Mouse (Mus musculus): Measurements from ENCODE around the gene E2f2. TPM values are rescaled to one million over a fixed set of nuclear protein-coding genes. Genes with fewer than 3 reads are reported as not detected.

The E2f2 gene
- total RNA-seq, 1 experiment from 2014 or later: 7.1 TPM

DNA sequence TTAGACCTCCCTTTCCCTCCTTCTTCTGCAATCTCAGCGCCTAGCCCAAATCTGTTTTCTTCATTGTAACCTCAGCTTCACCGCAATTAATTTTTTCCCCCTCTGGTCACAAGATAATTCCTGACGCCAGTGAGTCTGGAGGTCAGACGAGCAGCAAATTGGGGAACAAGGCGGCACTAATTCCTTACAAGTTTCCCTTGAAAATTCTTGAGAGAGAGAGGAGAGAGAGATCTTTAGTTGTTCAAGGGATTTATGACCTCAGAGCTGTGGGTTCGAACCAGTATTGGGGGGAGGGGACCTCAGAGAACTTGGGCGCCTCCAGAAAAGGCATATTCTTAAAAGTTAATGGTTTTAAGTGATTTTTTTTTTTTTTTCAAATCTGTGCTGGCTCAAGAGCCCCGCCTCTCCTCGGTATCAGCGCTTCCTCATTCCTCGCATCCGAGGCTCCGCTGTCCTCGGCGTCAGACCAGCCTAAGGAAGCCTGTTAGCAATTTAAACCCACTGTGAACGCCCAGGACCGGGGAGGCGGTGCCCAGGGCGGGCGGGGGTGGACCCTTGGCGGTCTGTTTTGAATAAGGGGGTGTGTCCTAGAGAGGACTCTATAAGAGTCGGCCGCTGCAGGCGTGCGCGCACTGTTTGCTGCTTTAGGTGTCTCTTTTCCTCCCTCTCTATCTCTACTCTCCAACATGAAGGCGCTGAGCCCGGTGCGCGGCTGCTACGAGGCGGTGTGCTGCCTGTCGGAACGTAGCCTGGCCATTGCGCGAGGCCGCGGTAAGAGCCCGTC lies 28.8 kb upstream of the E2f2 start, which contains the start of gene Id3:
Gene Id3 (plus strand): TSS at position 305 of the 784 bp plus-strand sequence.
- peak; percentile 71 to 77 for ATAC-seq (replicated peaks in 1 of 2; ENCODE audit: insufficient read depth in 1 of 2, low FRiP score in 2 of 2, low TSS enrichment in 1 of 2, low read depth in 1 of 2, poor library complexity in 2 of 2, severe bottlenecking in 2 of 2)

DNA sequence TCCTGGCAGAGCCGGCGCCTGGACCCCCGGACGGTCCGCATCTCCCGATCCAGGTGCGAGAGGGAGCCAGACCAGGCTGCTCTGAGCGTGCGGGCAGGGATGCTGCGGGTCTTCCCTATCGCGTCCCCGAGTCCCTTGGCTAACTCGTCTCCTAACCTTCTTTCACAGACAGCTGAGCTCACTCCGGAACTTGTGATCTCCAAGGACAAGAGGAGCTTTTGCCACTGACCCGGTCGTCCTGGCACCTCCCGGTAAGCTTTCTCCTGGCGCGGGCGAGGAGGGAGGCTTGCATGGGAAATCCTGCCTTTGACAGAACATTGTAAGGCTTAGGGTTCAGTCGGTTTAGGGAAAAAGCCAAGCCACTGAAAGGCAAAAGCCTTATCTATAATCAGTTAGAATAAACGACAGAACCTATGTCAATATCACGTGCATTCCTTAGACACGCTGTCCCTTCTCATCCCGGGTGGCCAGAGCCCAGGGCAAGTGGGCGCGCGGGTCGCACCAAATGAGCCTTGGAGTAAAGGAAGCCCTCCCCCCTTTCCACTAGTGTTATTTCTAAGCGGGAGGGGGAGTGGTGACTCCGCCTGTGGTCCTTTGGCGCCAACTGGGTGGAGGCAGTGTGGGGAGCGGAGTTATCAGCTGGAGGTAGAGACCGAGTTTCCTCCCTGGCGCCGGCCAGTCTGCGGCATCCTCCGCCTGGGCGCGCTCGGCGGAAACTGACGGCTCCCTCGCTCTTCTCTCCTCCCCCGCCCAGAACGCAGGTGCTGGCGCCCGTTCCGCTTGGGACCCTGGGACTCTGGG lies 27.9 kb upstream of the E2f2 start:
- peak; percentile 30 to 35; a peak in 2 of 4 replicates for ATAC-seq (replicated peaks in 1 of 2; ENCODE audit: insufficient read depth in 1 of 2, low FRiP score in 2 of 2, low TSS enrichment in 1 of 2, low read depth in 1 of 2, poor library complexity in 2 of 2, severe bottlenecking in 2 of 2)

GRCm38 (mm10) chr4:136144927-136145292 lies 27.3 kb upstream of the E2f2 start:
- no peak for ATAC-seq (replicated peaks in 1 of 2; ENCODE audit: insufficient read depth in 1 of 2, low FRiP score in 2 of 2, low TSS enrichment in 1 of 2, low read depth in 1 of 2, poor library complexity in 2 of 2, severe bottlenecking in 2 of 2)

DNA sequence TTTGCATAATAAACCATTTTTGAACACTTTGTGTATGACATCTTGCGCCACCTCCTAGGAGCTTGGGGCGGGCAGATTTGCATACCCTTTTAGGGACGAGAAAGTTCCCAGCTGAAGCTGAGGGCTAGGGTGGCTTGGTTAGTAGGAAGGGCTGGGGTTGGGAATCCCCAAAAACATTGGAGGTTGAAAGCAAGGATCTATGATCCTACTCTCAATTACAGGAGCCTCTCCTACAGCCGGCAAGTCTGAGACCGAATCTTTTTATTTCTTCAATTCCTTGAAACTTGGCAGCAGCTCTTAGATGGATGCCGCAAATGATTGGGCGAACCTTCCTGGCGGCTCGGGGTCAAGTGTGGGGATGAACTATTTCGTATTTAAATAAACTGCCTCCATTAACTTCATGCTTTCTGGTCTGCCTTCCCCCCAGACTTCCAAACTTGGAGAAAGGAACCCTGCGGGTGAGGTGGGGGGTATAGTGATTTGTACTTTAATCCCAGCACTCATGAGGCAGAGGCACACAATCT lies 26.8 kb upstream of the E2f2 start:
- ATAC-seq (replicated peaks in 1 of 2; ENCODE audit: insufficient read depth in 1 of 2, low FRiP score in 2 of 2, low TSS enrichment in 1 of 2, low read depth in 1 of 2, poor library complexity in 2 of 2, severe bottlenecking in 2 of 2): no peak

DNA sequence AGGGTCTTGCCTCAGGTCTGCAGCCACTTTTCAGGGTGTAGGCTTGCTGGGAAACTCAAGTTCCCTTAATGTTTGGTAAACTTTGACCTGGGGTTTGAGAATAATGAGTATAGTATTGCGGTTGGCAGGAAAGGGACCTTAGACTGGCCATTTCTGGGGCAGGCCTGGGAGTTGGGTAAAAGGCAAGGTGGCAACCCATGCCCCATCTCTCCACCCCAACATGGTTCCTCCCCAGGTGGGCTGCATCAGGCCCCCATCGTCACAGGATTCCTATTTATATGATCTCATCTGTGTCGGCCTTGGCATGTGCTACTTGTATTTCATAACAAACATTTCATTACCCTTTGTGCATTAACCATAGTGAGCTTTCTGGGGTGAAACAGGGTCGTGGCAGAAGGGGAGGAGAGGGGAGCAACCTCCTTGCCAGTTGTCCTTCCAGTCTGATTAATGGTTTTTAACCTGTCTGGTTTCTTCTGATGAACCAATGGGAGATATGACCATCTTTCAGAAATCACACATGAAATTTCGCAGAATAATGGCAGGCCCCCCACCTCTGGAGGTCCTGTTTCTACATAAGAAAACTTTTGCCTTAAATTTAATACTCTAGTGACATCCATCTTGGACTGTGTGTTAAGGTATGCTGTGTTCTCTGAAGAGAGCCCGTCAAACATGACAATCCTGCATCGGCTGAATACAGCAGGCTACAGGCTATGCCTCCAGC lies 26.0 kb upstream of the E2f2 start:
- no peak for ATAC-seq (replicated peaks in 1 of 2; ENCODE audit: insufficient read depth in 1 of 2, low FRiP score in 2 of 2, low TSS enrichment in 1 of 2, low read depth in 1 of 2, poor library complexity in 2 of 2, severe bottlenecking in 2 of 2)

GRCm38 (mm10) chr4:136146712-136147154 lies 25.5 kb upstream of the E2f2 start:
- ATAC-seq (replicated peaks in 1 of 2; ENCODE audit: insufficient read depth in 1 of 2, low FRiP score in 2 of 2, low TSS enrichment in 1 of 2, low read depth in 1 of 2, poor library complexity in 2 of 2, severe bottlenecking in 2 of 2): no peak

DNA sequence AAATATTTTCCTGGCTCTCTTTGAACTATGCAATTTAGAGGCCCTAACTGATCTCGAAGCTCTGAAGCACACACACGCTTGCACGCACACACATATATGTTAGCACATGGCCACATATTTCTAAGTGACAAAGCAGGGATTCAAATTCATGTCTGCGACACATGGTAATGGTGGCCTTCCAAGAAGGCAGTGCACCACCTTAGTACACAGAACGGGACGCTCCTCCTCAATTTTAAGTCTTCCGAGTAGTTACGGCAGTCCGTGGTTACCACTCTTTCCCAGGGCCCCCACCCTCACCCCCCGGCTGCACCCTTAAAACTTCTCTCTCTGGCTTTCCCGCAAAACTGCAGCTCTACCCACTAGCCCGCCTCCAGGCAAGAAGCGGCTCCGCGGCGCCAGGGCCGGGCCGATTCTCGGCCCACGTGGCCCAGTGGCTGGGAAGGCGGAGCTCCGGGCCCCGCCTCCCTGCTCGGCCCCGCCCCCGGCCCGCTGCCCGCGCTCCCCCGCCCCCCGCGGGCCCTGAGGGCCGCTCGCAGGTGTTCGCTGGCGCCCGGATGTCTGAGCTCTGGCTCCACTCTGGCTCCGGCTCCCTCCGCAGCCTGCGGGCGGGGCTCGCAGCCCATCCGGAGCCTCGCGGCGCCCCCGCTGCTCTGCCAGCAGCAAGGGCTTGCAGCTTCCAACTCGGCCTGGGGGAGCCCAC lies 24.6 kb upstream of the E2f2 start:
- ATAC-seq (replicated peaks in 1 of 2; ENCODE audit: insufficient read depth in 1 of 2, low FRiP score in 2 of 2, low TSS enrichment in 1 of 2, low read depth in 1 of 2, poor library complexity in 2 of 2, severe bottlenecking in 2 of 2): peak; percentile 48 to 52

GRCm38 (mm10) chr4:136148342-136149044 lies 23.7 kb upstream of the E2f2 start:
- ATAC-seq (replicated peaks in 1 of 2; ENCODE audit: insufficient read depth in 1 of 2, low FRiP score in 2 of 2, low TSS enrichment in 1 of 2, low read depth in 1 of 2, poor library complexity in 2 of 2, severe bottlenecking in 2 of 2): no peak

DNA sequence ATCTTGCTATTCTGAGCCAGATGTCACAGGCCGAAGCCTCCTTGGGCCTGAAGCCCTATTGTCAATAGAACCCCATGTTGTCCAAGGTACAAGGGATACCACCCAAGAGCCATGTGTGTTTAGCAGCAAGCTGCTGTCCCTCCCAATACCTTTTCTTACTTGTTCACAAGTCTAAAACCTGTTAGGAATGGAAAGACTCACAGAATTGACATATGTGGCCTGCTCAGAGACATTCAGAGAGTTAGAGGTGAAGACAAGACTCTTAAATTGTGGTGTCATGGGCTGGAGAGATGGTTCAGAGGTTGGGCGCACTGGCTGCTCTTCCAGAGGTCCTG lies 23.2 kb upstream of the E2f2 start:
- ATAC-seq (replicated peaks in 1 of 2; ENCODE audit: insufficient read depth in 1 of 2, low FRiP score in 2 of 2, low TSS enrichment in 1 of 2, low read depth in 1 of 2, poor library complexity in 2 of 2, severe bottlenecking in 2 of 2): no peak

- ATAC-seq (replicated peaks in 1 of 2; ENCODE audit: insufficient read depth in 1 of 2, low FRiP score in 2 of 2, low TSS enrichment in 1 of 2, low read depth in 1 of 2, poor library complexity in 2 of 2, severe bottlenecking in 2 of 2): no peak
Observed at GRCm38 (mm10) chr4:136149734-136150133, 22.5 kb upstream of the E2f2 start.

DNA sequence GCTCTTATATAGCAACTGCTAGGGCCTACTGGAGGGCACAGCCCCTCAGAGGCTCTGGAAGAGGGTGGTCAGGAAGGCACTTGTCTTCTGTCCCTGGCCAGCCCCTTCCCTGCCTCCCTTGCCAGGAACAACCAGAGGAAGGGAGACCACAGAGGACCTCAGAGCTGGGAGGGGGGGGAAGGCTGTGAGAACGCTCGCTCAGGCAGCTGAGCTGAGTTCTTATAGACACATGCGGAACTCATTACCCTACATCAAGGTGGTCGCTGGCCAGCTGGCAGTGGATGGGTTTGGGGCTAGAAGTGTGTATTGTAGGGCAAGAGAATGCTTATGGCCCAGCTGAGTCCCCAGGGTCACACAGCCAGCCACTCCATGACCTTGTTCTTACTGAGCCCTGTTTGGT lies 21.6 kb upstream of the E2f2 start:
- ATAC-seq (replicated peaks in 1 of 2; ENCODE audit: insufficient read depth in 1 of 2, low FRiP score in 2 of 2, low TSS enrichment in 1 of 2, low read depth in 1 of 2, poor library complexity in 2 of 2, severe bottlenecking in 2 of 2): no peak

GRCm38 (mm10) chr4:136152821-136153220 lies 19.4 kb upstream of the E2f2 start:
- ATAC-seq (replicated peaks in 1 of 2; ENCODE audit: insufficient read depth in 1 of 2, low FRiP score in 2 of 2, low TSS enrichment in 1 of 2, low read depth in 1 of 2, poor library complexity in 2 of 2, severe bottlenecking in 2 of 2): no peak

DNA sequence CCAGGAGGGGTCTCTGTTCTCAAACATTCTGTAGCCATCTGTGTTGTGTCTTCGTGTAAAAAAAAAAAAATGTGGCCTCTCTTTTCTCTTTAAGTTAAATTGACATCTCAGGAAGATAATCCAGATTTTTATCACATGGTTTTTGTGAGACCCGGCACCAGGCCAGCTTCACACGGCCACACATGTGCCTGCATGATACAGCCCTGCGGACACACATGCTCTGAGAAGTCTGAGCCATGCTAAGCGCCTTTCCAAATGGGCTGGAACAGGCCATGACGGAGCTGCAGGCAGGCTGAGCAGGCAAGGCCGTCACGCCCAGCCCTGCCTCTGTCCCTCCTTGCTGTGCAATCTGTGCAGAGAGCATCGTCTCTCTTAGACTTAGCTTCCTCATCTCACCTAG lies 17.7 kb upstream of the E2f2 start:
- ATAC-seq (replicated peaks in 1 of 2; ENCODE audit: insufficient read depth in 1 of 2, low FRiP score in 2 of 2, low TSS enrichment in 1 of 2, low read depth in 1 of 2, poor library complexity in 2 of 2, severe bottlenecking in 2 of 2): no peak

GRCm38 (mm10) chr4:136158498-136158897 lies 13.7 kb upstream of the E2f2 start:
- ATAC-seq (replicated peaks in 1 of 2; ENCODE audit: insufficient read depth in 1 of 2, low FRiP score in 2 of 2, low TSS enrichment in 1 of 2, low read depth in 1 of 2, poor library complexity in 2 of 2, severe bottlenecking in 2 of 2): no peak

- ATAC-seq (replicated peaks in 1 of 2; ENCODE audit: insufficient read depth in 1 of 2, low FRiP score in 2 of 2, low TSS enrichment in 1 of 2, low read depth in 1 of 2, poor library complexity in 2 of 2, severe bottlenecking in 2 of 2): peak; percentile 78 to 88
Observed at GRCm38 (mm10) chr4:136159802-136160397, 12.3 kb upstream of the E2f2 start.

DNA sequence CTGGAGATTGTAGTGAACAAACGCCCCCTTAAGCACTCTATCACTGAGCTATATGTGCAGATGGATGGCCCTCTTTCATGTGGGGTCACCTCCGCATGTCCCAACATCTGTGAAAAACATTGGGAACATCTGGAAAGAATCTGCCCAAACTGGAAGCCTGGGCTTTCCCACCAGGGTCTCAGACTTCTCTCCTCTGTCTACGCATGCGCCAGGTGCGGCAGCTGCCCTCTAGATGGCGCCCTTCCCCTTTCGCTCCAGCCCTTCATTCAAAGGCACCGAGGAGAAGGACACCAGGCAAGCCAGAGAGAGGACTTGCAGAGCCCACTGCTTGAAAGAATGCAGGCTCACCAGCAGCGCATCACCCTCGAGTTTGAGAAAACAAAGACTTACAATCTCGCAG lies 8.7 kb upstream of the E2f2 start:
- ATAC-seq (replicated peaks in 1 of 2; ENCODE audit: insufficient read depth in 1 of 2, low FRiP score in 2 of 2, low TSS enrichment in 1 of 2, low read depth in 1 of 2, poor library complexity in 2 of 2, severe bottlenecking in 2 of 2): peak; percentile 69 to 85

Measured in hematopoietic stem cell, adult 5-6 weeks (primary cell).